Mouse (Mus musculus): ENCODE results near the gene Prr15. TPM values are rescaled to one million over a fixed set of nuclear protein-coding genes. Genes with fewer than 3 reads are reported as not detected.

Prr15 gene
- polyA plus RNA-seq, 1 experiment from 2014 or later, result 2.4 TPM

DNA sequence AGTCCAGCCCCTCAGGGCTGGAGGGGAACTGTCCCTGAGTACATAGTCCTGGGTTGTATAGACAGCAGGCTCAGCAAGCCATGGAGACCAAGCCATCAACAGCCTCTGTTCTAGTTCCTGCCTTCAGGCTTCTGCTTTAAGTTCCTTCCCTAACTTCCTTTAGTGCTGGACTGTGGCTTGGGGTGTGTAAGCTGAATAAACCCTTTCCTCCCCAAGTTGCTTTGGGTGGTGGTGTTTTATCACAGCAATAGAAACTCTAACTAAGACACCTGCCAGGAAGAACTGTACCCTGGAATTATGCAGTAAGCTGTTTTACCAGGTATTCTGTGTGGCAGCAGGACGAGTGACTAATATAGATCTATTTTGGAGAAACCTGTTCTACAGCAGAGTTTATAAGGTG, 5.4 kb upstream of the Prr15 start:
- Histone ChIP-seq H3K27ac (replicated peaks; ENCODE audit: low read depth, low read length) (no peak overlapping the region), H3K9ac (replicated peaks; ENCODE audit: low read length) (no peak overlapping the region), H3K36me3 (replicated peaks; ENCODE audit: control insufficient read depth, insufficient read depth, low read depth, low read length) (no peaks in the 10 kb centered on the region), H3K4me3 (ENCODE audit: low read depth, low read length) (no peak overlapping the region), H3K4me2 (ENCODE audit: low read depth, low read length) (no peak overlapping the region), H3K9me3 (replicated peaks; ENCODE audit: control insufficient read depth, low read length) (no peaks in the 10 kb centered on the region), H3K4me1 (ENCODE audit: control insufficient read depth, insufficient read depth, low read length) (no peaks in the 10 kb centered on the region), H3K27me3 (ENCODE audit: control insufficient read depth, insufficient read depth, low read length) (0 out of 2 replicates have a peak, but pooled peaks cover 2% of the 10 kb centered on the region)
- WGBS, result 97% methylated on average over 1 of the region's 1 CpGs
- DNase-seq (ENCODE audit: low spot score), result no peak
- no peak for ATAC-seq (replicated peaks; ENCODE audit: insufficient number of reproducible peaks, low FRiP score, low TSS enrichment, low read depth)

DNA sequence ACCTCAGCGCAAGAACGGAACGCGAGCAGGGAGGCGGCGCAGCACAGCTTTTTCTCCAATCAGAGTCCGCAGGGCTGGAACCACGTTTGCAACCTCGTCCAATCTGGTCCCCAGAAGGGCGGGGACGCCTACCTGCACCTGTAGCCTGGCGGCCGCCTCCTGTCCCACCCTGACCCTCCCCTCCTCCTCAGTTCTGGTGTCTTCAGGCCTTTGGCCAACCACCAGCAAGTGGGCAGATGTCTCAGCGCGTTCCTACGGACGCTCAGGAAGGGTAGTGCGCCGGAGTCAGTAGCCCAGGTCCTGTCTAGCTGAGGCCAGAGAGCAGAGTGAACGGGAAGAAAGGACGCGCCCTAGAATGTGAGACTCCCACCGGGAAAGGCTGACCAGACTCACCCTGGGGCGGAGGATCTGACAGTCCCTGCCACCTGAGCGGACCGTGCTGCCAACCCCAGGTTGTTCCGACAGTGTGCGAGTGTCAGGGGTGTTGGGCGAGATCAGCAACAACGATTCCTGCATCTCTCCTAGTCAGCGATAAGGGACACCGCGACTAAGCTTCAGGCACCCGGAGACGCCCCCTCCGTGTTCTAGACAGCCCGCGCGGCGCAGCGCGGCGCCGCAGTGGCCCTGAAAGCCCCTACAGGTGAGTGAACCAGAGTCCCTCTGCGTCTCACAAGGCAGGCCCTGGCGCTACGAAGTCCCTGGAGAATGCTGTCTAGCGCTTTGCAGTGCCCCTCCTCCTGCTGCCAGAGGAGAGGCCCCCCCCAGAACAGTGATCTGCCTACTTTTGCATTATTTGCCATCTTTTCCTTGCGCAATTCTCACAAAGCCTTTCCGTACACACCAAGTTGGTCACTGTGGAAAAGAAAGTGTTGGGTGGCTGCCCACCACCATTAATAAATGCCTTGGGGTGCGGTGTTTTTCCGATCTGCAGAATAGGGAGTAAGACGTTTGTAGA, 1.3 kb downstream of the Prr15 start:
- Histone ChIP-seq H3K9ac (replicated peaks; ENCODE audit: low read length) (peak overlapping the region; percentile 32; the same call in 1 of the 2 replicates), H3K36me3 (replicated peaks; ENCODE audit: control insufficient read depth, insufficient read depth, low read depth, low read length) (no peaks in the 10 kb centered on the region), H3K4me1 (ENCODE audit: control insufficient read depth, insufficient read depth, low read length) (peaks cover 7% of the 10 kb centered on the region), H3K27me3 (ENCODE audit: control insufficient read depth, insufficient read depth, low read length) (peaks cover 28% of the 10 kb centered on the region), H3K27ac (replicated peaks; ENCODE audit: low read depth, low read length) (no peak overlapping the region), H3K9me3 (replicated peaks; ENCODE audit: control insufficient read depth, low read length) (no peaks in the 10 kb centered on the region), H3K4me2 (ENCODE audit: low read depth, low read length) (peak overlapping the region; percentile 92), H3K4me3 (ENCODE audit: low read depth, low read length) (peak overlapping the region; percentile 49)
- WGBS, result under 1% methylated on average over 53 of the region's 53 CpGs
- DNase-seq (ENCODE audit: low spot score) (peak; percentile 77), ATAC-seq (replicated peaks; ENCODE audit: insufficient number of reproducible peaks, low FRiP score, low TSS enrichment, low read depth) (peak; percentile 53; the same call in 1 of the 2 replicates)

DNA sequence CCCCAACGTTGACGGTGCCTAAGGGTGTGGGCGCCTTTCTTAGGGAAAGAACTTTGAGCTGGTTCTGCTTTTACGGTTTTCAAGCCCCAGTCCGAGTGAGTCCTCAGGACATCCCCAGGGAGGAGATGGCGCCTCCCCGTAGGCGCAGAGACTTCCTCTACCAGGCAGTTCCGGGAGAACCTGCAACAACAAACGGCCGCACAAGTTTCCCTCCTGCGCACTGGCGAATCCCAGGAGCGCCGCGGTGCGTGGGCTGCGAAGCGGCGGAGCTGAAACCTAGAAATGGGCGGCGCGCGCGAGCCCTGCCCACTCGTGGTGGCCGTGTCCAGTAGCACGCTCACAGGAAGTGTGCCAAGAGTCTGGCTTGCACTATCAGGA, 2.0 kb downstream of the Prr15 start:
- no peaks in the 10 kb centered on the region for H3K9me3 ChIP-seq (replicated peaks; ENCODE audit: control insufficient read depth, low read length)
- no peaks in the 10 kb centered on the region for H3K36me3 ChIP-seq (replicated peaks; ENCODE audit: control insufficient read depth, insufficient read depth, low read depth, low read length)
- peak; percentile 46 for DNase-seq (ENCODE audit: low spot score)
- WGBS, result 1% methylated on average over 28 of the region's 28 CpGs
- peaks cover 7% of the 10 kb centered on the region for H3K4me1 ChIP-seq (ENCODE audit: control insufficient read depth, insufficient read depth, low read length)
- peaks cover 28% of the 10 kb centered on the region for H3K27me3 ChIP-seq (ENCODE audit: control insufficient read depth, insufficient read depth, low read length)
- H3K4me3 ChIP-seq (ENCODE audit: low read depth, low read length), result peak overlapping the region; percentile 49
- H3K27ac ChIP-seq (replicated peaks; ENCODE audit: low read depth, low read length), result no peak overlapping the region
- H3K4me2 ChIP-seq (ENCODE audit: low read depth, low read length), result peak overlapping the region; percentile 92
- peak overlapping the region; percentile 43 for H3K9ac ChIP-seq (replicated peaks; ENCODE audit: low read length)
- ATAC-seq (replicated peaks; ENCODE audit: insufficient number of reproducible peaks, low FRiP score, low TSS enrichment, low read depth), result no peak

DNA sequence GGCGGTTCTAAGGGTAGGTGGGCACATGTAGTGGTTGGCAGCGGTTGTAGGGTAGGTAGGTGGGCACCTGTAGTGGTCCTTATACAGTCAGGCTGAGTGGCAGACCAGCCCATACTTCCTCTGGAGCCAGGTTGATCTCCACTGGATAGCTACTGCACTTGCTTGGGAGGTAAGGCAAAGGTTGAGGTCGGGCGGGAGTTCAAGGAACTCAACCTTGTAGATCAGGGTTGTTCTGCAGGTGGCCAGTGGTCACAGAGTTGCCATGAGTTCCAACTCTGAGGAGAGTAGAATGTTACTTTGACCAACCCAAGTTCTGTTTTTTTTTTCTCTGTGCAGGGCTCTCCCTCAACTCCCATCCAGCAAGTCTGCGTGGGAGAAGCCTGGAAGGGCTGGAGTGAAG, 3.1 kb downstream of the Prr15 start:
- DNase-seq (ENCODE audit: low spot score) (no peak), ATAC-seq (replicated peaks; ENCODE audit: insufficient number of reproducible peaks, low FRiP score, low TSS enrichment, low read depth) (no peak)
- Histone ChIP-seq H3K36me3 (replicated peaks; ENCODE audit: control insufficient read depth, insufficient read depth, low read depth, low read length) (no peaks in the 10 kb centered on the region), H3K27ac (replicated peaks; ENCODE audit: low read depth, low read length) (no peak overlapping the region), H3K27me3 (ENCODE audit: control insufficient read depth, insufficient read depth, low read length) (peaks cover 28% of the 10 kb centered on the region), H3K9ac (replicated peaks; ENCODE audit: low read length) (no peak overlapping the region), H3K9me3 (replicated peaks; ENCODE audit: control insufficient read depth, low read length) (no peaks in the 10 kb centered on the region), H3K4me3 (ENCODE audit: low read depth, low read length) (no peak overlapping the region), H3K4me2 (ENCODE audit: low read depth, low read length) (no peak overlapping the region), H3K4me1 (ENCODE audit: control insufficient read depth, insufficient read depth, low read length) (peaks cover 7% of the 10 kb centered on the region)
- 95% methylated on average over 5 of the region's 5 CpGs for WGBS

DNA sequence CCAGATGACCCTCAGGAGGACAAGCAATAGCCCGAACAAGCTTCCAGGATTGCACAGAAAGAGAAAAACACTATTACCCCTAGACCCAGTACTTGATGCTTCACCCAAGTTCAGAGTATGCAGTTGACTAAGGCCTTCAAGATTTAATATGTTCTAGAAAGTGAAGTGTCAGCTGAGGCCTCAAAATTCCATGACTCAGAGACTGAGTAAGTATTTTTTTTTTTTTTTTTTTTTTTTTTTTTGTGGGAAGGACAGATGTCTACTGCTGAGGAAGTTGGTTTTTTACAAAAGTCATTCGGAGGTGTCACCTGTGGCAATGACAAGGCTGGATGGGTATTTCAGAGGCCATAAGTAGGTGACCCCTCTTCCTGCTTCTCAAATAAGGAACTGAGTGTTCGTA, 4.0 kb downstream of the Prr15 start:
- Histone ChIP-seq H3K9me3 (replicated peaks; ENCODE audit: control insufficient read depth, low read length) (no peaks in the 10 kb centered on the region), H3K27ac (replicated peaks; ENCODE audit: low read depth, low read length) (no peak overlapping the region), H3K4me3 (ENCODE audit: low read depth, low read length) (no peak overlapping the region), H3K9ac (replicated peaks; ENCODE audit: low read length) (no peak overlapping the region), H3K27me3 (ENCODE audit: control insufficient read depth, insufficient read depth, low read length) (peaks cover 26% of the 10 kb centered on the region), H3K4me1 (ENCODE audit: control insufficient read depth, insufficient read depth, low read length) (peaks cover 7% of the 10 kb centered on the region), H3K4me2 (ENCODE audit: low read depth, low read length) (no peak overlapping the region), H3K36me3 (replicated peaks; ENCODE audit: control insufficient read depth, insufficient read depth, low read depth, low read length) (no peaks in the 10 kb centered on the region)
- DNase-seq (ENCODE audit: low spot score) (no peak), ATAC-seq (replicated peaks; ENCODE audit: insufficient number of reproducible peaks, low FRiP score, low TSS enrichment, low read depth) (no peak)
- 68% methylated on average over 3 of the region's 3 CpGs for WGBS

DNA sequence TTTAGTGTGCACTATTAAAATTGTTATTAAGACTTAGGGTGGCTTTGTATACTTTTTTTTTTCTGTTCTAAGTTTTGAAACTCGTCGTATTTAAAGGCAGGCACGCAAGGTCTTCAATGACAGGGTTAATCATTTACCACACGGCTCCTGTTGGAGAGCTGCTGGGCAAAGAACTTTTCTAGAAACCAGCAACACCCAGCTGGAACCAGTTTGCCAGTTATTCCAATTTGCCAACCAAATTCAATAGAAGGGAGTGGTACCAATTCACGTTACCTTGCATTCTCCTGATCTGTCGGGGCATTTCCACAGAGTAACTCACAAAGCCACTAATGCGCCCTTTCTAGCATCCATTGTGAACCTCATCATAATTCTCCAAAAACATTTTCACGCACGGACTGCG, 4.5 kb downstream of the Prr15 start:
- WGBS, result 84% methylated on average over 10 of the region's 10 CpGs
- no peak overlapping the region for H3K4me2 ChIP-seq (ENCODE audit: low read depth, low read length)
- ATAC-seq (replicated peaks; ENCODE audit: insufficient number of reproducible peaks, low FRiP score, low TSS enrichment, low read depth), result no peak

DNA sequence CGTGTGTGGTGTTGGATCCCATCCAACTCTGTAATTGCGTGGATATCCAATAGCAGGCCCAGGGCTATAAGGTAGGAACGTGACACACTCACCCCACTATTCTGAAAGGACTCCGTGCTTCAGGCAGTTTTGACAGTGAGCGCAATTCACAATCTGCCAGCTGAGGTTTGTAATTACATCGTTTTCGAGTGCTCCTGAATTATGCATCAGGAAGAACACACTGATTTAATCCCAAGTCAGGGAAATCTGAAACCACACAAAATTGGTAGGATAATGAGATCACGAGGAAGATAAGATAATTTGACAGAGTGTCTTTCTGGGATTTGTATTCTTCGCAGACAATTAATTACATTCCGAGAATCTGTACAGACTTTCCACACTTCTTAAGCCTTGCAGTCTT, 6.1 kb downstream of the Prr15 start:
- ATAC-seq (replicated peaks; ENCODE audit: insufficient number of reproducible peaks, low FRiP score, low TSS enrichment, low read depth), result no peak; the same call in 1 of the 2 replicates
- H3K4me2 ChIP-seq (ENCODE audit: low read depth, low read length), result no peak overlapping the region
- peaks cover 7% of the 10 kb centered on the region for H3K4me1 ChIP-seq (ENCODE audit: control insufficient read depth, insufficient read depth, low read length)
- peaks cover 16% of the 10 kb centered on the region for H3K27me3 ChIP-seq (ENCODE audit: control insufficient read depth, insufficient read depth, low read length)
- no peak overlapping the region for H3K4me3 ChIP-seq (ENCODE audit: low read depth, low read length)
- 28% methylated on average over 10 of the region's 10 CpGs for WGBS
- H3K9ac ChIP-seq (replicated peaks; ENCODE audit: low read length), result no peak overlapping the region
- no peaks in the 10 kb centered on the region for H3K9me3 ChIP-seq (replicated peaks; ENCODE audit: control insufficient read depth, low read length)
- DNase-seq (ENCODE audit: low spot score), result peak; percentile 70
- H3K36me3 ChIP-seq (replicated peaks; ENCODE audit: control insufficient read depth, insufficient read depth, low read depth, low read length), result no peaks in the 10 kb centered on the region
- H3K27ac ChIP-seq (replicated peaks; ENCODE audit: low read depth, low read length), result no peak overlapping the region

More for the DNA sequence above, 4.5 kb downstream of the Prr15 start:
- no peak overlapping the region for H3K27ac ChIP-seq (replicated peaks; ENCODE audit: low read depth, low read length)
- H3K9me3 ChIP-seq (replicated peaks; ENCODE audit: control insufficient read depth, low read length), result no peaks in the 10 kb centered on the region
- H3K27me3 ChIP-seq (ENCODE audit: control insufficient read depth, insufficient read depth, low read length), result peaks cover 26% of the 10 kb centered on the region
- no peaks in the 10 kb centered on the region for H3K36me3 ChIP-seq (replicated peaks; ENCODE audit: control insufficient read depth, insufficient read depth, low read depth, low read length)
- H3K4me1 ChIP-seq (ENCODE audit: control insufficient read depth, insufficient read depth, low read length), result peaks cover 7% of the 10 kb centered on the region
- H3K9ac ChIP-seq (replicated peaks; ENCODE audit: low read length), result no peak overlapping the region
- H3K4me3 ChIP-seq (ENCODE audit: low read depth, low read length), result no peak overlapping the region
- no peak for DNase-seq (ENCODE audit: low spot score)

DNA sequence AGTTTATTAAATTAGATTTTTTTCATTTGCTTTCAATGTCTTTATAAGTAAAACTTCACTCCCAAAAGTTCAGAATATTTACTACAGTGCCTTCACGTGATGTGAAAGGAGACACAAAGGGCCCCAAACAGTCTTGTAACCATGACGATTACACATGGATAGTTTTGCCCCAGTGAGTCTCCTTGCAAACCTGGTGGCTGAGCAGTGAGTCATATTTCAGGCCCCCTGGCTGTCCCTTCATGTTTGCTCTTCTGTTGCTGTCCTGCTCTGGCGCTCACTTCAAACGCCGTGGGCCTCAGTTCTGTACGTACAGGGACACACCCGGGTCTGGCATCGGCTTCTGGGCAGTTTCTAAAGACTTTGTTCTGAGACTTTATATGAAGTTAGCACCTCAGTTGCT, 6.6 kb downstream of the Prr15 start:
- DNase-seq (ENCODE audit: low spot score), result peak; percentile 72

More for the DNA sequence above, 6.6 kb downstream of the Prr15 start:
- Histone ChIP-seq H3K36me3 (replicated peaks; ENCODE audit: control insufficient read depth, insufficient read depth, low read depth, low read length) (no peaks in the 10 kb centered on the region), H3K9me3 (replicated peaks; ENCODE audit: control insufficient read depth, low read length) (no peaks in the 10 kb centered on the region), H3K4me2 (ENCODE audit: low read depth, low read length) (no peak overlapping the region), H3K27ac (replicated peaks; ENCODE audit: low read depth, low read length) (no peak overlapping the region), H3K4me3 (ENCODE audit: low read depth, low read length) (no peak overlapping the region), H3K9ac (replicated peaks; ENCODE audit: low read length) (no peak overlapping the region), H3K27me3 (ENCODE audit: control insufficient read depth, insufficient read depth, low read length) (peaks cover 12% of the 10 kb centered on the region), H3K4me1 (ENCODE audit: control insufficient read depth, insufficient read depth, low read length) (peaks cover 4% of the 10 kb centered on the region)
- ATAC-seq (replicated peaks; ENCODE audit: insufficient number of reproducible peaks, low FRiP score, low TSS enrichment, low read depth), result peak; percentile 25; the same call in 1 of the 2 replicates
- 33% methylated on average over 8 of the region's 8 CpGs for WGBS
